Mouse (Mus musculus): Measurements from ENCODE around the gene Ms4a2. TPM values are rescaled to one million over a fixed set of nuclear protein-coding genes. Genes with fewer than 3 reads are reported as not detected.

The Ms4a2 gene
- total RNA-seq (2021) = not detected
- long read RNA-seq, experiment 1 = 0 reads
- long read RNA-seq, experiment 2 = 0 reads

GRCm38 (mm10) chr19:11623551-11623950 lies at the start of gene Ms4a2:
Gene Ms4a2, minus strand, starts transcription at chr19:11623719.
- no peak for DNase-seq (ENCODE audit: low spot score in 2 of 2)

DNA sequence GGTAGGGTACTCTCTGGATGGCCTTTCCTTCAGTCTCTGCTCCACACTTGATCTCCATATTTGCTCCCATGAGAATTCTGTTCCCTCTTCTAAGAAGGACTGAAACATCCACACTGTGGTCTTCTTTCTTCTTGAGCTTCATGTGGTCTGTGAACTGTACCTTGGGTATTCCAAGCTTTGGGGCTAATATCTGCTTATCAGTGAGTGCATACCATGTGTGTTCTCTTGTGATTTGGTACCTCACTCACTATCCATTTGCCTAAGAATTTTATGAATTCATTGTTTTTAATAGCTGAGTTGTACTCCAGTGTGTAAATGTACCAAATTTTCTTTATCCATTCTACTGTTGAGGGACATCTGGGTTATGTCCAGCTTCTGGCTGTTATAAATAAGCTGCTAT lies 38.0 kb upstream of the Ms4a2 start:
- no peak for DNase-seq (ENCODE audit: low spot score in 2 of 2)

DNA sequence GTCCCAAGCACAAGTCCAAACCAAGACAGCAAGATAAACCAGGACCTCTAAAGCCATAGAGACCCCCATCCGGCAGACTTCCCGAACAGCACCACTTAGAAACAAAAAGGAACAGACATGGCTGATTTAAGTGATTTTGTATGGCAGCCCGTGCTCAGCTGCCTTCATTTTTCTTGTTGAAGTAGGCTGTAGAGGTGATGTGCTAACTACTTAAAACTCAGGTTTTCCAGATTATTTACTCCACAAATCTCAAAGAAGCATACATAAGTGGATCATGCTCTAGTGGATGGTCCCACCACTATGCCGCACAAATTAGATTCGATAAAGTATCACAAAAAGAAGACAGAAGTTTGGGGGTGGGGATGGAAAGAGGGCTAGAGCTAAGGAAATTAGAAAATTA lies 36.9 kb upstream of the Ms4a2 start, which contains the start of gene Oosp2:
TSS of gene Oosp2 (minus strand) at position 101 of the 400 bp plus-strand sequence.
- no peak for DNase-seq (ENCODE audit: low spot score in 2 of 2)

DNA sequence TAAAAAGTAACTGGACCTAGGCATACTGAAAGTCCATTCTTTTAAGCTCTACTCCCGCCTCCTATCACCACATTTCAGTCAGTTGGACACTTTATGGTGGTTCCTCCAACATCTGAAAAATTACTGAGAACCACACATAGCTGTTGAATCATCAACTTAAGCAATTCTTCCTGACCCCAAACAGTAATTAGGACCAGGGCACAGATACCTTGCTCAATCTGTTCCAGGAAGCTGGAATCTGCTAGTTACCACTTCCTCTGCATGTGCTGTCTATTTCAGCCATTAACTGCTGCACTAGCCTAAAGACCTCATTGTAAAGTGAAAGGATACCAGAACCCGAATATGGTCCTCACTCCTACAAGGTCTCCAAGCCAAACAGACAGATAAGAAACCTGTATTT lies 35.6 kb upstream of the Ms4a2 start:
- no peak for DNase-seq (ENCODE audit: low spot score in 2 of 2)

- no peak for DNase-seq (ENCODE audit: low spot score in 2 of 2)
Measured at GRCm38 (mm10) chr19:11649564-11649963, 26.0 kb upstream of the Ms4a2 start.

DNA sequence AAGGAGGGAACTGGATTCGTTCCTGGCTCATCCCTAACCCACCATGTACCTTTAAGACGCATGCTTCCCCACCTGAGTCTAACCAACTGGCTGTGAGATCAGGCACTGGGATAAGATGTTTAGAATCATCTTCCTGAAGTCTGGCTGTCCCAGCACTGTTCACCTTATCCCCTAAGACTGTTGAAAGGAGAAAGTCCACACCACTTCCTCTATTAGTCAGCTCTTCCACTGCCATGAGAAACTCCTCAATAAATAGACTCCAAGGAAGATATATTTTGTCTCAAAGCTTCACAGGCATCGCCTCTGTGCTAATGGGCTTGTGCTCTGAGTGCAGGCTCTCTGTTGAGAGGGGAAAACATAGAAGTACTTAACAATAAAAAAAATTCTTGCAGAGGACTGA lies 22.6 kb upstream of the Ms4a2 start:
- no peak for DNase-seq (ENCODE audit: low spot score in 2 of 2)

DNA sequence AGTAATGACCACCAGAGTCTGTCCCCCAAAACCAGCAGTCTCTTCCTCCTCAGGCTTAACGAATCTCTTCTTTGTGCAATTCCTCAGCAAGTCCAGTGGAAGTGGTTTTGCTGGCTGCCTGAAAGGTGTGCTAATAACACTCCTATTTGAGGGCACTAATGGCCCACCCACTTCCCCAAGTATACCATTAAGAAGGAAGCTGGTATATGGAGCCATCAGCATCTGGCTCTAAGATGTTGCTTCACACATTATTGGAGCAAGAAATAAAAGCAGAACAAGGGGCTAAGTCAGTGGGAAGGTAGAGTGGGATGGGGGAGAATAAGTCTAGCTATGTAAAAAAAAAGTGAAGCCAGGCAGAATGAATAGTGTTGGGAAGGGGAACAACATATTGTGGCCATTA lies 17.2 kb upstream of the Ms4a2 start, which contains the start of gene Ms4a3:
TSS of gene Ms4a3 (minus strand) at position 120 of the 400 bp plus-strand sequence.
- no peak for DNase-seq (ENCODE audit: low spot score in 2 of 2)

GRCm38 (mm10) chr19:11639038-11639437 lies 15.5 kb upstream of the Ms4a2 start:
- no peak for DNase-seq (ENCODE audit: low spot score in 2 of 2)

GRCm38 (mm10) chr19:11635572-11635971 lies 12.1 kb upstream of the Ms4a2 start:
- no peak for DNase-seq (ENCODE audit: low spot score in 2 of 2)

- DNase-seq (ENCODE audit: low spot score in 2 of 2) = no peak
Measured at GRCm38 (mm10) chr19:11634330-11634729, 10.8 kb upstream of the Ms4a2 start.

- no peak for DNase-seq (ENCODE audit: low spot score in 2 of 2)
Measured at GRCm38 (mm10) chr19:11633732-11634131, 10.2 kb upstream of the Ms4a2 start.

GRCm38 (mm10) chr19:11625231-11625630 lies 1.7 kb upstream of the Ms4a2 start:
- no peak for DNase-seq (ENCODE audit: low spot score in 2 of 2)

DNA sequence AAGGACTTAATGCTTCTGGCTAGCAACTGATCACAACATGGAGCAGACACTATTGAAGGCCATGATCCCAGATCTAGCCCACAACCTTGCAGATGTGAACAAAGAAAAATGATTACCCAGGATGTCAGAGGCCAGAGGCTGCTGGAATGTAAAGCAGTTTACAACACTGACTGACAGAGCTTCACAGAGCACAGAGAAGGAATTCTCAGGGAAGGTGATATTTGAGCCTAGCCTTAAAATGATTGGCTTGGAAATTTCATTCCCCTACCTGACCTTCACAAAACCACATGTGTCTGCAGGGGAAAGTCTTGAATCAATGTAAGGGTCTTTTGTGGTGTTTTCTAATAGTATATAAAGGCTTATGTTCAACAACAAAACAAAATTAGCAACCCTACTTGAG lies 1.3 kb upstream of the Ms4a2 start:
- no peak for DNase-seq (ENCODE audit: low spot score in 2 of 2)

DNA sequence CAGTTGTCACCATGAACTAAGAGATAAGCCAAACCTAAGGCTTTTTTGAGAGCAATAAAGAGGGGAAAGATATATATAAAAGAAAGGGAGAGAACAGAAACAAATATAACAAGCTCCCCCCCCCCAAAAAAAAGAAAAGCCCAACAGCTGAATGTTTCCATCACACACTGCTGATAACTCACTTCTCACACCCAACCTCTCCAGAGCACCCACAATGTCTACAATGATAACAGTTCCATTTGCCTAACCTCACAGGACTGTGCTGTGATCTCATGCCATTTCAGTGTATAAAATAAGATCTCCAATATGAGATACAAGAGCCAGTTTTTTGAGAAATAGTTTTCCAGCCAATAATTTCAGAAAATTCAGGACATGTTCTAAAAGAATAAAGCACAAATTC lies 5.5 kb downstream of the Ms4a2 start:
- DNase-seq (ENCODE audit: low spot score in 2 of 2) = no peak

GRCm38 (mm10) chr19:11614805-11615204 lies 8.7 kb downstream of the Ms4a2 start:
- no peak for DNase-seq (ENCODE audit: low spot score in 2 of 2)

DNA sequence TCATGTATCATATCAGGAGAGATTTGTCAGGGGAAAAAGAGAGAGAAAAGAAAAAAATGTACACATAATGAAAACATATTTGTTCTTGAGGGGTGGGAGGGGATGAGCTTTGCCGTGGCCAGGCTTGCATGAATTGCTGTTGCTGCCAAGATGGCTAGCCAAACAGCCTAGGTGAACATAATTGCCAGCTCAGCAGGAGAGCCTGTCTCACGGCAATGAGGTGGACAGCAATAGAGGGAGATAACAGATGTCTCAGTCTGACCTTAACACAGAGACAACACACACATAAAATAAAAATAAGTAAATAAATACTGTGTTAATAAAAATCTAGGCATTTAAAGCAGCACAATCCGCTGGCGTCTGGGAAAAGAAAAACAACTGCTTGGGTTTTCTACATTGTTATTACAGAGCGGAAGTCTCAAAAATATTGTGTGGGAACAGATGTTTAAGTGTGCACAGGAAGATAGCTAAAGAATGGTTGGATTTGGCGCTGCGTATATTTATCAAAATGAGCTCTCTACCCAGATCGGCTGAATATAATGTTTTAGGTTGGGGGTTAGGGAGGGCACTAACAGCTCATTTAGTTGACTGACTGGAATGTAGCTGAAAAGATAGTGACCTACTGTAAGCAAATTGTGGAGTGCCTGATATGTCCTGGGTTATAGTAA lies 9.6 kb downstream of the Ms4a2 start:
- no peak for DNase-seq (ENCODE audit: low spot score in 2 of 2)

DNA sequence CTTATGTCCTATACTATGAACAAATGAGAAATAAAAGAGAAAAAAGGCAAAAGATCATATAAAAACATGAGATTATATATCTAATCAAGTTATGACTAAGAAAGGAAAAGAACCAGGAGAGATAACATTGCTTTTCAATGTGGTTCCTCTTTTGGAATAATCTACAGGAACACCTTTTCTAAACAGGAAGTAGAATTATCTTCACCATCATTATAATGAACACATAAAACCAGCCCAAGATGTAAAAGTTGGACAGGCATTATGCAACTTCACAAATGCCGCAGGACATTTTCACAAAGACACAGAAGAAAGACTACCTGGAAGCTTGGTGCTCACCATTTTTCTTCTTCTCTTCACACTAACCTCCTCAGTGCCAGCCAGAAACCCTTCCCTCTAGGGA lies 10.4 kb downstream of the Ms4a2 start:
- DNase-seq (ENCODE audit: low spot score in 2 of 2) = no peak

GRCm38 (mm10) chr19:11612293-11612692 lies 11.2 kb downstream of the Ms4a2 start:
- no peak for DNase-seq (ENCODE audit: low spot score in 2 of 2)

- peak in 1 of 2 experiments; percentile 14 for DNase-seq (ENCODE audit: low spot score in 2 of 2)
Measured at GRCm38 (mm10) chr19:11611541-11611945, 12.0 kb downstream of the Ms4a2 start.

- DNase-seq (ENCODE audit: low spot score in 2 of 2) = peak; percentile 20 to 35
Measured at GRCm38 (mm10) chr19:11608172-11608571, 15.3 kb downstream of the Ms4a2 start.

DNA sequence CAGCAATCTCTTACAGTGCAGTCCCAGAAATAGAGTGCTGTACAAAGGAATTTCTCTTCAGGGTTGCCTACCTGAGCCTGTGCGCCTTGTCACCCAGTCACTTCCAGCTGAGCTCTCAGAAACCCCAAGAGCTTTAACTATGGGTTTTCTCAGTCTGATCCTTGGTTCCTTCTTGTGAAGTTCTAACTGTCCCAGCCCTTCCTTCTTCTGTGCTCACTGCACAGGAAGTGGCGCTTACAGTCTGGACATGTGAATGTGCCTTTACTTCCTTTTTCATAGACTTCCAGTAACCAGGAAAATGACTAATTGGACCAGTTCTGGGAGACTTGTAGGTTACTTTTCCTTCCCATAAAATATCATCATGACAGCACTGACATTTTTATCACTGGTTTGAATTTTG lies 18.9 kb downstream of the Ms4a2 start, which contains the start of gene Ms4a6d:
TSS of gene Ms4a6d (minus strand) at position 247 of the 400 bp plus-strand sequence.
- no peak for DNase-seq (ENCODE audit: low spot score in 2 of 2)

GRCm38 (mm10) chr19:11602026-11602425 lies 21.5 kb downstream of the Ms4a2 start:
- peak; percentile 9 to 21 for DNase-seq (ENCODE audit: low spot score in 2 of 2)

DNA sequence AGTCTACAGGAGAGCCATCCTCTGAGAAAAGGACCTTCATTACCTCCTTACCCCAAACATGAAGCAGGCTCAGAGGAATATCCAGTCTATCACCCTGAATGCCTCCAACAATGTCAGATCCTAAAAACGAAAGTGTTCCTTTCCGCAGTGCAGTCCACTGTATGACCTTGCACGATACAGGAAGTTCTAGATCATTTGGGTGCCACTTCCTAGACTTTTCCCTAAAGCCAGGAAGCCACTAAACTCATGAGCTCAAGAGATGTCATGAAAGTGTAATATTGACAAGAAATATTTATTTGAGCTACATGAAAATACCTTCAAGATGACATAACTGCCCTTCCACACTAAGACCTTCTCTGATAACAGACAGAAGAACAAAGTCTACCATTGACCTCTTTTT lies 22.2 kb downstream of the Ms4a2 start:
- DNase-seq (ENCODE audit: low spot score in 2 of 2) = no peak
